Mouse (Mus musculus) hindbrain, embryonic 16.5 days (tissue): ENCODE results near the gene Zcchc24. TPM values are rescaled to one million over a fixed set of nuclear protein-coding genes. Genes with fewer than 3 reads are reported as not detected.

Source experiments
- ATAC-seq: fragments of 200-750 bp; cut with Nextera tagmentation; 2 replicates; pipeline ENCODE4 v1.8.0; 2017; ENCODE audit warnings: moderate TSS enrichment, moderate library complexity
- H3K27ac ChIP-seq: fragments of 300-500 bp; sonication (generic); 2 replicates; pipeline ENCODE4 v1.5.1; 2014; ENCODE audit warnings: low read depth, mild to moderate bottlenecking, control low read depth, low read length, moderate library complexity
- H3K27me3 ChIP-seq: fragments of 300-500 bp; sonication (generic); replicated peaks from 2 replicates; pipeline ENCODE4 v1.6.1; 2014; ENCODE audit warnings: low read length; ENCODE audit not compliant: control insufficient read depth, insufficient read depth
- H3K36me3 ChIP-seq: fragments of 300-500 bp; sonication (generic); 2 replicates; pipeline ENCODE4 v1.6.1; 2014; ENCODE audit warnings: mild to moderate bottlenecking, low read length, moderate library complexity, mixed read lengths; ENCODE audit not compliant: control insufficient read depth, insufficient read depth
- H3K4me1 ChIP-seq: fragments of 300-500 bp; sonication (generic); 2 replicates; pipeline ENCODE4 v1.6.1; 2014; ENCODE audit warnings: low read depth, low read length; ENCODE audit not compliant: control insufficient read depth, insufficient read depth
- H3K4me2 ChIP-seq: fragments of 300-500 bp; sonication (generic); 2 replicates; pipeline ENCODE4 v1.6.1; 2014; ENCODE audit warnings: mild to moderate bottlenecking, low read length, control low read depth, moderate library complexity
- H3K4me3 ChIP-seq: fragments of 300-500 bp; sonication (generic); 2 replicates; pipeline ENCODE4 v1.5.1; 2014; ENCODE audit warnings: mild to moderate bottlenecking, low read length, control low read depth, moderate library complexity
- H3K9ac ChIP-seq: fragments of 300-500 bp; sonication (generic); 2 replicates; pipeline ENCODE4 v1.6.1; 2014; ENCODE audit warnings: low read depth, mild to moderate bottlenecking, control low read depth, low read length, moderate library complexity
- H3K9me3 ChIP-seq: fragments of 300-500 bp; sonication (generic); 2 replicates; pipeline ENCODE4 v1.6.1; 2014; ENCODE audit warnings: mild to moderate bottlenecking, low read length, moderate library complexity; ENCODE audit not compliant: control insufficient read depth
- WGBS: fragments of 180-500 bp; shearing (Covaris S2); extraction: QIAGEN DNeasy Blood & Tissue Kit; methylation state at CpG from one replicate; pipeline ENCODE4 v1.1.7; 2014; 5-methylcytosine and 5-hydroxymethylcytosine counted together
- polyA plus RNA-seq: library from polyadenylated mRNA; unstranded; fragments of >200 nt; fragmentation: Nextera tagmentation; extraction: Ambion mirVana; gene quantifications from 2 replicates; pipeline ENCODE4 v1.2.1, GENCODE M21; 2015

The Zcchc24 gene
- polyA plus RNA-seq, 1 experiment from 2014 or later = 10.1 TPM

GRCm38 (mm10) chr14:25767725-25768203, 1.1 kb downstream of the Zcchc24 start:
- ATAC-seq = no peak
- peaks cover 15% of the 10 kb centered on the region for H3K4me1 ChIP-seq
- peak overlapping the region; percentile 71 for H3K4me3 ChIP-seq
- peak overlapping the region; percentile 71 for H3K9ac ChIP-seq
- no peaks in the 10 kb centered on the region for H3K27me3 ChIP-seq
- H3K36me3 ChIP-seq = no peaks in the 10 kb centered on the region
- H3K9me3 ChIP-seq = no peaks in the 10 kb centered on the region
- peak overlapping the region; percentile 95 for H3K4me2 ChIP-seq
- WGBS = 17% methylated on average over 6 of the region's 6 CpGs
- H3K27ac ChIP-seq = peak overlapping the region; percentile 55

- Histone ChIP-seq H3K27me3 (no peaks in the 10 kb centered on the region), H3K4me2 (peak overlapping the region; percentile 95), H3K9me3 (no peaks in the 10 kb centered on the region), H3K27ac (peak overlapping the region; percentile 75), H3K4me1 (peaks cover 15% of the 10 kb centered on the region), H3K36me3 (no peaks in the 10 kb centered on the region), H3K4me3 (peak overlapping the region; percentile 16; the same call in 1 of the 2 replicates), H3K9ac (no peak overlapping the region)
- 39% methylated on average over 4 of the region's 4 CpGs for WGBS
- ATAC-seq = no peak
Observed at GRCm38 (mm10) chr14:25766441-25766840, 2.4 kb downstream of the Zcchc24 start.

GRCm38 (mm10) chr14:25765921-25766320, 2.9 kb downstream of the Zcchc24 start:
- Histone ChIP-seq H3K36me3 (no peaks in the 10 kb centered on the region), H3K4me1 (peaks cover 15% of the 10 kb centered on the region), H3K27me3 (no peaks in the 10 kb centered on the region), H3K9me3 (no peaks in the 10 kb centered on the region), H3K9ac (no peak overlapping the region), H3K4me3 (0 out of 2 replicates have a peak overlapping the region, but pooled peaks have one; percentile 1), H3K27ac (peak overlapping the region; percentile 75), H3K4me2 (peak overlapping the region; percentile 95)
- WGBS = 10% methylated on average over 8 of the region's 8 CpGs
- peak; percentile 86 for ATAC-seq

- H3K4me2 ChIP-seq = peak overlapping the region; percentile 95
- WGBS = 20% methylated on average over 12 of the region's 12 CpGs
- H3K4me3 ChIP-seq = no peak overlapping the region
- no peak for ATAC-seq
- H3K27me3 ChIP-seq = no peaks in the 10 kb centered on the region
- H3K9me3 ChIP-seq = no peaks in the 10 kb centered on the region
- peaks cover 15% of the 10 kb centered on the region for H3K4me1 ChIP-seq
- no peaks in the 10 kb centered on the region for H3K36me3 ChIP-seq
- no peak overlapping the region for H3K9ac ChIP-seq
- peak overlapping the region; percentile 74 for H3K27ac ChIP-seq
Observed at GRCm38 (mm10) chr14:25765146-25765545, 3.7 kb downstream of the Zcchc24 start.

GRCm38 (mm10) chr14:25761184-25761583, 7.7 kb downstream of the Zcchc24 start:
- Histone ChIP-seq H3K36me3 (no peaks in the 10 kb centered on the region), H3K27me3 (no peaks in the 10 kb centered on the region), H3K9me3 (no peaks in the 10 kb centered on the region), H3K4me1 (peaks cover 3% of the 10 kb centered on the region; the same call in 1 of the 2 replicates), H3K4me3 (no peak overlapping the region), H3K4me2 (no peak overlapping the region), H3K9ac (no peak overlapping the region), H3K27ac (no peak overlapping the region)
- WGBS = 89% methylated on average over 5 of the region's 5 CpGs
- no peak for ATAC-seq

GRCm38 (mm10) chr14:25759981-25760537, 8.8 kb downstream of the Zcchc24 start:
- H3K4me1 ChIP-seq = peaks cover 5% of the 10 kb centered on the region
- H3K4me2 ChIP-seq = no peak overlapping the region
- no peaks in the 10 kb centered on the region for H3K9me3 ChIP-seq
- WGBS = 74% methylated on average over 8 of the region's 8 CpGs
- H3K9ac ChIP-seq = no peak overlapping the region
- H3K27ac ChIP-seq = no peak overlapping the region
- no peak overlapping the region for H3K4me3 ChIP-seq
- ATAC-seq = no peak
- H3K36me3 ChIP-seq = no peaks in the 10 kb centered on the region
- H3K27me3 ChIP-seq = no peaks in the 10 kb centered on the region

GRCm38 (mm10) chr14:25759551-25759950, 9.3 kb downstream of the Zcchc24 start:
- Histone ChIP-seq H3K4me2 (no peak overlapping the region), H3K27ac (no peak overlapping the region), H3K4me1 (peaks cover 8% of the 10 kb centered on the region), H3K9ac (no peak overlapping the region), H3K4me3 (no peak overlapping the region), H3K27me3 (no peaks in the 10 kb centered on the region), H3K9me3 (no peaks in the 10 kb centered on the region), H3K36me3 (no peaks in the 10 kb centered on the region)
- 68% methylated on average over 7 of the region's 7 CpGs for WGBS
- ATAC-seq = no peak

- WGBS = 74% methylated on average over 4 of the region's 4 CpGs
- H3K4me3 ChIP-seq = no peak overlapping the region
- H3K36me3 ChIP-seq = no peaks in the 10 kb centered on the region
- no peaks in the 10 kb centered on the region for H3K9me3 ChIP-seq
- H3K9ac ChIP-seq = no peak overlapping the region
- ATAC-seq = no peak
- no peak overlapping the region for H3K27ac ChIP-seq
- peaks cover 11% of the 10 kb centered on the region for H3K4me1 ChIP-seq
- no peaks in the 10 kb centered on the region for H3K27me3 ChIP-seq
- H3K4me2 ChIP-seq = no peak overlapping the region
Observed at GRCm38 (mm10) chr14:25757917-25758316, 10.9 kb downstream of the Zcchc24 start.

GRCm38 (mm10) chr14:25756385-25756990, 12.4 kb downstream of the Zcchc24 start:
- Histone ChIP-seq H3K9me3 (no peaks in the 10 kb centered on the region), H3K27ac (no peak overlapping the region), H3K27me3 (no peaks in the 10 kb centered on the region), H3K4me3 (no peak overlapping the region), H3K36me3 (no peaks in the 10 kb centered on the region), H3K4me1 (peaks cover 11% of the 10 kb centered on the region), H3K9ac (no peak overlapping the region), H3K4me2 (no peak overlapping the region)
- WGBS = 54% methylated on average over 7 of the region's 7 CpGs
- peak; percentile 62; the same call in 1 of the 2 replicates for ATAC-seq
